Mouse (Mus musculus): Measurements from ENCODE around the gene Ccdc92. TPM values are rescaled to one million over a fixed set of nuclear protein-coding genes. Genes with fewer than 3 reads are reported as not detected.

Ccdc92 gene
- polyA plus RNA-seq, 1 experiment from 2014 or later, result 5.8 TPM

GRCm38 (mm10) chr5:124896135-124896534, 33.9 kb upstream of the Ccdc92 start:
- peaks cover 9% of the 10 kb centered on the region for H3K4me1 ChIP-seq (ENCODE audit: control insufficient read depth, insufficient read depth, low read length)
- H3K36me3 ChIP-seq (ENCODE audit: control insufficient read depth, insufficient read depth, low read length), result no peaks in the 10 kb centered on the region
- H3K4me3 ChIP-seq (ENCODE audit: low read depth, low read length), result no peak overlapping the region
- no peak overlapping the region for H3K27ac ChIP-seq (ENCODE audit: low read depth, low read length)
- 44% methylated on average over 7 of the region's 8 CpGs for WGBS (ENCODE audit: insufficient replicate concordance)
- H3K9me3 ChIP-seq (replicated peaks; ENCODE audit: control insufficient read depth, low read length), result no peaks in the 10 kb centered on the region
- H3K27me3 ChIP-seq (ENCODE audit: control insufficient read depth, insufficient read depth, low read length), result no peaks in the 10 kb centered on the region
- H3K4me2 ChIP-seq, result no peak overlapping the region
- H3K9ac ChIP-seq (ENCODE audit: low read depth, low read length), result no peak overlapping the region
- no peak for ATAC-seq (replicated peaks; ENCODE audit: insufficient number of reproducible peaks, low FRiP score, low TSS enrichment)

DNA sequence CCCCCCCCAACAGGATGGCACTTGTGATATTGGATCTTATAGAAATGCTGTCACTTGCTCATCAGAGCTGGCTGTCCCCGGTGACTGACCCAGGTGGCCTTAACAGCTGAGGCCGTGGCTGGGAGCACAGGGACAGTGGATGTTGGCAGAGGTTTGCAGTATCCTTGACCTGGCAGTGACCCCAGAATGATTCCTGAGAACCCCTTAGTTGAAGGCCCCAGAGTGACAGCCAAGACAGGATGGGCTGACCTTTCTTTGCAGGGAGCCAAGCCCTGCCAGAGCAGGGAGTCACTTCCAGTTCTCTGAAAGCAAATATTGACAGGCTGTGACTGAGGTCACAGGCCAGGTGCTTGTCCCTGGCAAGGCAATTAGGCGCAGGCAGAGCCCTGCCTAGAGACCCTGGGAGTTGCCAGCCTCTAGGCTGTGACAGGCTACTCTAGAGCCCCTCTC, 29.7 kb upstream of the Ccdc92 start:
- H3K27ac ChIP-seq (ENCODE audit: low read depth, low read length), result no peak overlapping the region
- no peak for ATAC-seq (replicated peaks; ENCODE audit: insufficient number of reproducible peaks, low FRiP score, low TSS enrichment)

DNA sequence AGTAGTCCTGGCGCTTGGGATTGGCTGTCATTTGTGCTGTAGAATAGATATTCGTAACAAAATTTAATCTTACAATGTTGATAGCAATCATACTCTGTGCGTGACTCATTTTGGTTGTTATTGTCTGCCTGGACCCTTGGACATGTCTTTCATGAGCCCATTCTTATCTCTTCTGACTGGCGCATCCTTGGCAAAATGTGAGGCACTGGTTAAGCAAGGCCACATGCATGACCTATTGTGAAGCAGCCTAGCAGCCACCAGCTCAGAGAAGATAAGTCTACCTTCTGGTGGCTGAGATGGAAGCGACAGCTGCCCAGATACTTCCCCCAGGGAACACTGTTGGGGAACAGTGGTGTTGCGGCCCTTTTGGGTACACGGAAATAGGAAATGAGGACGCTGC, 26.4 kb upstream of the Ccdc92 start:
- H3K36me3 ChIP-seq (ENCODE audit: control insufficient read depth, insufficient read depth, low read length), result peaks cover 17% of the 10 kb centered on the region

More for the DNA sequence above, 29.7 kb upstream of the Ccdc92 start:
- Histone ChIP-seq H3K4me3 (ENCODE audit: low read depth, low read length) (no peak overlapping the region), H3K4me2 (no peak overlapping the region), H3K27me3 (ENCODE audit: control insufficient read depth, insufficient read depth, low read length) (no peaks in the 10 kb centered on the region), H3K9me3 (replicated peaks; ENCODE audit: control insufficient read depth, low read length) (no peaks in the 10 kb centered on the region), H3K4me1 (ENCODE audit: control insufficient read depth, insufficient read depth, low read length) (peaks cover 9% of the 10 kb centered on the region; the same call in 1 of the 2 replicates), H3K36me3 (ENCODE audit: control insufficient read depth, insufficient read depth, low read length) (peaks cover 6% of the 10 kb centered on the region), H3K9ac (ENCODE audit: low read depth, low read length) (no peak overlapping the region)
- WGBS (ENCODE audit: insufficient replicate concordance), result 63% methylated on average over 3 of the region's 3 CpGs

GRCm38 (mm10) chr5:124883877-124884276, 21.7 kb upstream of the Ccdc92 start:
- Histone ChIP-seq H3K27ac (ENCODE audit: low read depth, low read length) (no peak overlapping the region), H3K36me3 (ENCODE audit: control insufficient read depth, insufficient read depth, low read length) (peaks cover 21% of the 10 kb centered on the region), H3K4me3 (ENCODE audit: low read depth, low read length) (no peak overlapping the region), H3K4me1 (ENCODE audit: control insufficient read depth, insufficient read depth, low read length) (no peaks in the 10 kb centered on the region), H3K9me3 (replicated peaks; ENCODE audit: control insufficient read depth, low read length) (no peaks in the 10 kb centered on the region), H3K4me2 (no peak overlapping the region), H3K9ac (ENCODE audit: low read depth, low read length) (no peak overlapping the region), H3K27me3 (ENCODE audit: control insufficient read depth, insufficient read depth, low read length) (no peaks in the 10 kb centered on the region)
- no peak for ATAC-seq (replicated peaks; ENCODE audit: insufficient number of reproducible peaks, low FRiP score, low TSS enrichment)
- WGBS (ENCODE audit: insufficient replicate concordance), result 90% methylated on average over 6 of the region's 6 CpGs

More for the DNA sequence above, 26.4 kb upstream of the Ccdc92 start:
- Histone ChIP-seq H3K4me2 (no peak overlapping the region), H3K9ac (ENCODE audit: low read depth, low read length) (no peak overlapping the region), H3K27me3 (ENCODE audit: control insufficient read depth, insufficient read depth, low read length) (no peaks in the 10 kb centered on the region), H3K27ac (ENCODE audit: low read depth, low read length) (no peak overlapping the region), H3K4me3 (ENCODE audit: low read depth, low read length) (no peak overlapping the region), H3K9me3 (replicated peaks; ENCODE audit: control insufficient read depth, low read length) (no peaks in the 10 kb centered on the region), H3K4me1 (ENCODE audit: control insufficient read depth, insufficient read depth, low read length) (peaks cover 9% of the 10 kb centered on the region; the same call in 1 of the 2 replicates)
- WGBS (ENCODE audit: insufficient replicate concordance), result 88% methylated on average over 8 of the region's 8 CpGs
- no peak for ATAC-seq (replicated peaks; ENCODE audit: insufficient number of reproducible peaks, low FRiP score, low TSS enrichment)

- no peaks in the 10 kb centered on the region for H3K9me3 ChIP-seq (replicated peaks; ENCODE audit: control insufficient read depth, low read length)
- no peak overlapping the region for H3K4me2 ChIP-seq
- H3K4me1 ChIP-seq (ENCODE audit: control insufficient read depth, insufficient read depth, low read length), result peaks cover 10% of the 10 kb centered on the region; the same call in 1 of the 2 replicates
- ATAC-seq (replicated peaks; ENCODE audit: insufficient number of reproducible peaks, low FRiP score, low TSS enrichment), result no peak
- H3K36me3 ChIP-seq (ENCODE audit: control insufficient read depth, insufficient read depth, low read length), result peaks cover 9% of the 10 kb centered on the region
- H3K9ac ChIP-seq (ENCODE audit: low read depth, low read length), result no peak overlapping the region
- no peaks in the 10 kb centered on the region for H3K27me3 ChIP-seq (ENCODE audit: control insufficient read depth, insufficient read depth, low read length)
- 82% methylated on average over 6 of the region's 6 CpGs for WGBS (ENCODE audit: insufficient replicate concordance)
- no peak overlapping the region for H3K4me3 ChIP-seq (ENCODE audit: low read depth, low read length)
- no peak overlapping the region for H3K27ac ChIP-seq (ENCODE audit: low read depth, low read length)
Observed at GRCm38 (mm10) chr5:124879801-124880200, 17.6 kb upstream of the Ccdc92 start.

- 92% methylated on average over 4 of the region's 4 CpGs for WGBS (ENCODE audit: insufficient replicate concordance)
Observed at GRCm38 (mm10) chr5:124879251-124879650, 17.0 kb upstream of the Ccdc92 start.

GRCm38 (mm10) chr5:124873890-124874601, 11.8 kb upstream of the Ccdc92 start:
- 62% methylated on average over 6 of the region's 6 CpGs for WGBS (ENCODE audit: insufficient replicate concordance)
- H3K4me3 ChIP-seq (ENCODE audit: low read depth, low read length), result no peak overlapping the region
- H3K4me1 ChIP-seq (ENCODE audit: control insufficient read depth, insufficient read depth, low read length), result peaks cover 43% of the 10 kb centered on the region
- no peak for ATAC-seq (replicated peaks; ENCODE audit: insufficient number of reproducible peaks, low FRiP score, low TSS enrichment)
- no peaks in the 10 kb centered on the region for H3K27me3 ChIP-seq (ENCODE audit: control insufficient read depth, insufficient read depth, low read length)
- H3K9ac ChIP-seq (ENCODE audit: low read depth, low read length), result no peak overlapping the region
- H3K27ac ChIP-seq (ENCODE audit: low read depth, low read length), result no peak overlapping the region
- H3K36me3 ChIP-seq (ENCODE audit: control insufficient read depth, insufficient read depth, low read length), result peaks cover 4% of the 10 kb centered on the region; the same call in 1 of the 2 replicates
- H3K4me2 ChIP-seq, result no peak overlapping the region
- H3K9me3 ChIP-seq (replicated peaks; ENCODE audit: control insufficient read depth, low read length), result no peaks in the 10 kb centered on the region

More at GRCm38 (mm10) chr5:124879251-124879650, 17.0 kb upstream of the Ccdc92 start:
- Histone ChIP-seq H3K4me2 (no peak overlapping the region), H3K27me3 (ENCODE audit: control insufficient read depth, insufficient read depth, low read length) (no peaks in the 10 kb centered on the region), H3K9me3 (replicated peaks; ENCODE audit: control insufficient read depth, low read length) (no peaks in the 10 kb centered on the region), H3K36me3 (ENCODE audit: control insufficient read depth, insufficient read depth, low read length) (peaks cover 8% of the 10 kb centered on the region), H3K27ac (ENCODE audit: low read depth, low read length) (no peak overlapping the region), H3K4me3 (ENCODE audit: low read depth, low read length) (no peak overlapping the region), H3K9ac (ENCODE audit: low read depth, low read length) (no peak overlapping the region), H3K4me1 (ENCODE audit: control insufficient read depth, insufficient read depth, low read length) (peaks cover 10% of the 10 kb centered on the region; the same call in 1 of the 2 replicates)
- no peak for ATAC-seq (replicated peaks; ENCODE audit: insufficient number of reproducible peaks, low FRiP score, low TSS enrichment)

GRCm38 (mm10) chr5:124873096-124873495, 10.9 kb upstream of the Ccdc92 start:
- no peaks in the 10 kb centered on the region for H3K9me3 ChIP-seq (replicated peaks; ENCODE audit: control insufficient read depth, low read length)
- no peaks in the 10 kb centered on the region for H3K27me3 ChIP-seq (ENCODE audit: control insufficient read depth, insufficient read depth, low read length)
- H3K4me2 ChIP-seq, result no peak overlapping the region
- 79% methylated on average over 3 of the region's 3 CpGs for WGBS (ENCODE audit: insufficient replicate concordance)
- H3K36me3 ChIP-seq (ENCODE audit: control insufficient read depth, insufficient read depth, low read length), result peaks cover 2% of the 10 kb centered on the region; the same call in 1 of the 2 replicates
- no peak overlapping the region for H3K9ac ChIP-seq (ENCODE audit: low read depth, low read length)
- ATAC-seq (replicated peaks; ENCODE audit: insufficient number of reproducible peaks, low FRiP score, low TSS enrichment), result 0 out of 2 replicates have a peak, but pooled peaks have one; percentile 41
- H3K4me1 ChIP-seq (ENCODE audit: control insufficient read depth, insufficient read depth, low read length), result peaks cover 43% of the 10 kb centered on the region
- H3K27ac ChIP-seq (ENCODE audit: low read depth, low read length), result 0 out of 2 replicates have a peak overlapping the region, but pooled peaks have one; percentile 6
- no peak overlapping the region for H3K4me3 ChIP-seq (ENCODE audit: low read depth, low read length)

Data from heart, embryonic 11.5 days (tissue).